Mouse (Mus musculus) lung, postnatal 0 days (tissue): Measurements from ENCODE around the gene Tuba1c.

ENCODE experiments used
- CTCF ChIP-seq: IDR thresholded peaks from 2 replicates; pipeline ENCODE4 v1.5.1; 2016; ENCODE audit warnings: antibody characterized with exemption, mild to moderate bottlenecking
- EP300 ChIP-seq: IDR thresholded peaks from 2 replicates; pipeline ENCODE4 v1.6.1; 2016; ENCODE audit warnings: antibody characterized with exemption, mild to moderate bottlenecking, control low read depth

GRCm38 (mm10) chr15:98984681-98985080, 45.0 kb upstream of the Tuba1c start:
- no peak for TF ChIP-seq EP300
- no peak for TF ChIP-seq CTCF
